Mouse (Mus musculus): ENCODE measurements around the gene Rsbn1l. TPM values are rescaled to one million over a fixed set of nuclear protein-coding genes. Genes with fewer than 3 reads are reported as not detected.

The Rsbn1l gene
- polyA plus RNA-seq, 1 experiment, result 6.1 TPM

- TF ChIP-seq CTCF (IDR thresholded peaks at IDR 0.05; ENCODE audit: extremely low read depth, insufficient read depth, insufficient read length, insufficient replicate concordance), result no peak; the same call in 1 of the 2 replicates
- no peak; the same call in 1 of the 2 replicates for TF ChIP-seq POLR2A (IDR thresholded peaks at IDR 0.05; ENCODE audit: low read depth, low read length)
- no peak overlapping the region for H3K4me3 ChIP-seq (ENCODE audit: extremely low read depth, insufficient read depth, insufficient read length)
- 79% methylated on average over 11 of the region's 11 CpGs for WGBS
- no peak overlapping the region for H3K27ac ChIP-seq (ENCODE audit: insufficient read depth, low read length)
- DNase-seq (ENCODE audit: low read depth in 1 of 2, low spot score in 2 of 2), result peak; percentile 47 to 63
- no peaks in the 10 kb centered on the region; the same call in 1 of the 2 replicates for H3K4me1 ChIP-seq (ENCODE audit: control insufficient read depth, insufficient read depth, insufficient read length)
- no peaks in the 10 kb centered on the region for H3K27me3 ChIP-seq (ENCODE audit: control insufficient read depth, insufficient read depth, low read length)
- H3K36me3 ChIP-seq (ENCODE audit: control insufficient read depth, insufficient read depth, low read length), result peaks cover 1% of the 10 kb centered on the region
These were observed 42.6 kb downstream of the Rsbn1l start for GRCm38 (mm10) chr5:20913372-20914275.

GRCm38 (mm10) chr5:20911741-20912140 lies 44.5 kb downstream of the Rsbn1l start:
- WGBS, result 80% methylated on average over 2 of the region's 2 CpGs
- TF ChIP-seq CTCF (IDR thresholded peaks at IDR 0.05; ENCODE audit: extremely low read depth, insufficient read depth, insufficient read length, insufficient replicate concordance) (no peak), POLR2A (IDR thresholded peaks at IDR 0.05; ENCODE audit: low read depth, low read length) (no peak)
- H3K27me3 ChIP-seq (ENCODE audit: control insufficient read depth, insufficient read depth, low read length), result no peaks in the 10 kb centered on the region
- H3K4me1 ChIP-seq (ENCODE audit: control insufficient read depth, insufficient read depth, insufficient read length), result no peaks in the 10 kb centered on the region; the same call in 1 of the 2 replicates
- H3K4me3 ChIP-seq (ENCODE audit: extremely low read depth, insufficient read depth, insufficient read length), result no peak overlapping the region
- peaks cover 8% of the 10 kb centered on the region for H3K36me3 ChIP-seq (ENCODE audit: control insufficient read depth, insufficient read depth, low read length)
- no peak for DNase-seq (ENCODE audit: low read depth in 1 of 2, low spot score in 2 of 2)
- no peak overlapping the region for H3K27ac ChIP-seq (ENCODE audit: insufficient read depth, low read length)

GRCm38 (mm10) chr5:20906191-20906590 lies 50.0 kb downstream of the Rsbn1l start:
- no peak for DNase-seq (ENCODE audit: low read depth in 1 of 2, low spot score in 2 of 2)
- peaks cover 21% of the 10 kb centered on the region for H3K36me3 ChIP-seq (ENCODE audit: control insufficient read depth, insufficient read depth, low read length)
- no peak for TF ChIP-seq CTCF (IDR thresholded peaks at IDR 0.05; ENCODE audit: extremely low read depth, insufficient read depth, insufficient read length, insufficient replicate concordance)
- TF ChIP-seq POLR2A (IDR thresholded peaks at IDR 0.05; ENCODE audit: low read depth, low read length), result no peak
- no peak overlapping the region for H3K27ac ChIP-seq (ENCODE audit: insufficient read depth, low read length)
- H3K4me3 ChIP-seq (ENCODE audit: extremely low read depth, insufficient read depth, insufficient read length), result no peak overlapping the region
- no peaks in the 10 kb centered on the region for H3K27me3 ChIP-seq (ENCODE audit: control insufficient read depth, insufficient read depth, low read length)
- no peaks in the 10 kb centered on the region; the same call in 1 of the 2 replicates for H3K4me1 ChIP-seq (ENCODE audit: control insufficient read depth, insufficient read depth, insufficient read length)
- 91% methylated on average over 7 of the region's 7 CpGs for WGBS

- DNase-seq (ENCODE audit: low read depth in 1 of 2, low spot score in 2 of 2), result no peak
- 81% methylated on average over 2 of the region's 2 CpGs for WGBS
- H3K27me3 ChIP-seq (ENCODE audit: control insufficient read depth, insufficient read depth, low read length), result no peaks in the 10 kb centered on the region
- no peak overlapping the region for H3K27ac ChIP-seq (ENCODE audit: insufficient read depth, low read length)
- no peaks in the 10 kb centered on the region; the same call in 1 of the 2 replicates for H3K4me1 ChIP-seq (ENCODE audit: control insufficient read depth, insufficient read depth, insufficient read length)
- H3K4me3 ChIP-seq (ENCODE audit: extremely low read depth, insufficient read depth, insufficient read length), result no peak overlapping the region
- H3K36me3 ChIP-seq (ENCODE audit: control insufficient read depth, insufficient read depth, low read length), result peaks cover 23% of the 10 kb centered on the region
- no peak for TF ChIP-seq CTCF (IDR thresholded peaks at IDR 0.05; ENCODE audit: extremely low read depth, insufficient read depth, insufficient read length, insufficient replicate concordance)
- TF ChIP-seq POLR2A (IDR thresholded peaks at IDR 0.05; ENCODE audit: low read depth, low read length), result no peak
These were observed 50.8 kb downstream of the Rsbn1l start for GRCm38 (mm10) chr5:20905437-20905836.

- DNase-seq (ENCODE audit: low read depth in 1 of 2, low spot score in 2 of 2), result no peak
- no peak overlapping the region for H3K27ac ChIP-seq (ENCODE audit: insufficient read depth, low read length)
- TF ChIP-seq POLR2A (IDR thresholded peaks at IDR 0.05; ENCODE audit: low read depth, low read length), result no peak
- no peak for TF ChIP-seq CTCF (IDR thresholded peaks at IDR 0.05; ENCODE audit: extremely low read depth, insufficient read depth, insufficient read length, insufficient replicate concordance)
- H3K36me3 ChIP-seq (ENCODE audit: control insufficient read depth, insufficient read depth, low read length), result peaks cover 26% of the 10 kb centered on the region
- no peaks in the 10 kb centered on the region for H3K4me1 ChIP-seq (ENCODE audit: control insufficient read depth, insufficient read depth, insufficient read length)
- H3K4me3 ChIP-seq (ENCODE audit: extremely low read depth, insufficient read depth, insufficient read length), result no peak overlapping the region
- H3K27me3 ChIP-seq (ENCODE audit: control insufficient read depth, insufficient read depth, low read length), result no peaks in the 10 kb centered on the region
- 81% methylated on average over 2 of the region's 2 CpGs for WGBS
These were observed 51.6 kb downstream of the Rsbn1l start for GRCm38 (mm10) chr5:20904647-20905046.

GRCm38 (mm10) chr5:20897446-20898167 lies 58.6 kb downstream of the Rsbn1l start:
- DNase-seq (ENCODE audit: low read depth in 1 of 2, low spot score in 2 of 2), result no peak
- Histone ChIP-seq H3K27me3 (ENCODE audit: control insufficient read depth, insufficient read depth, low read length) (no peaks in the 10 kb centered on the region), H3K27ac (ENCODE audit: insufficient read depth, low read length) (no peak overlapping the region), H3K4me1 (ENCODE audit: control insufficient read depth, insufficient read depth, insufficient read length) (no peaks in the 10 kb centered on the region), H3K36me3 (ENCODE audit: control insufficient read depth, insufficient read depth, low read length) (peaks cover 27% of the 10 kb centered on the region), H3K4me3 (ENCODE audit: extremely low read depth, insufficient read depth, insufficient read length) (no peak overlapping the region)
- TF ChIP-seq POLR2A (IDR thresholded peaks at IDR 0.05; ENCODE audit: low read depth, low read length), result no peak
- no peak for TF ChIP-seq CTCF (IDR thresholded peaks at IDR 0.05; ENCODE audit: extremely low read depth, insufficient read depth, insufficient read length, insufficient replicate concordance)
- WGBS, result 65% methylated on average over 2 of the region's 2 CpGs

Measured in spleen, adult 2 months (tissue).